11 mouse cellular contexts compared by ENCODE assay signal in the genomic region with DNA sequence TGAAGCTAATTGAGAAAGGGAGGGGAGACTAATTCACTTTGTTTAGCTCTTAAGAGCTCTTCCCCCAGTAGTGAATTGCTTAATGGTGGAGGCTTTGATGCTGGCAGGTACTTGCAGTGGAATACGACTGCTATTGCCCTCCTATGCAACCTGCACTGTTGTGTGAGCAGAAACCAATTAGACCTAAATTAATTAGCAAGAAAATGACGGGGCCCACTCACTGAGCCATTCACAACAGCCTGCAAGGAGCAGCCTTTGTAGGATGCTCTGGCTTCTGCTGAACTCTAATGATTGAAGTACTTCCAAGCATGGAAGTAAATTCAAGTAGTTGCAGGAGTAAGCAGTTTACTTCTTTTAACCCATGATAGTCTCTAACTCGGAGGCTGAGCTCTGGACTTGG.
"Had no signal": no experiment of that assay in that cellular context is flagged by ENCODE, and none has a peak within 500 bp of the region (broad histone marks: within the 10 kb centered on the region; RNA-seq: fewer than 3 reads in every experiment).

No protein-coding gene starts in this region.

- H3K4me3 ChIP-seq: liver, embryonic 12.5 days; midbrain, embryonic 10.5 days; neural tube, embryonic 12.5 days had no signal

- H3K4me2 ChIP-seq: liver, embryonic 12.5 days; lung, embryonic 14.5 days; neural tube, embryonic 12.5 days had no signal

- H3K36me3 ChIP-seq: liver, embryonic 12.5 days; midbrain, embryonic 10.5 days; neural tube, embryonic 12.5 days had no signal

- ATAC-seq: liver, embryonic 12.5 days had no signal

- H3K9ac ChIP-seq: liver, embryonic 12.5 days; lung, embryonic 14.5 days; neural tube, embryonic 12.5 days had no signal

- H3K27me3 ChIP-seq: neural tube, embryonic 12.5 days had no signal

- H3K9me3 ChIP-seq: liver, embryonic 12.5 days; midbrain, embryonic 10.5 days; neural tube, embryonic 12.5 days had no signal

- H3K27ac ChIP-seq: liver, embryonic 12.5 days; neural tube, embryonic 12.5 days; stomach, postnatal 0 days had no signal

- DNase-seq: kidney, postnatal 25 days; layer of hippocampus, adult 9-11 months; layer of hippocampus, postnatal 36 days; lung, embryonic 14.5 days; lung, postnatal 10 days; lung, postnatal 4 days; midbrain, embryonic 14.5 days had no signal
